Mouse (Mus musculus): ENCODE measurements around the gene Creb3l4.
"Not testable (repeated sequence)": the region's sequence is repeated elsewhere in the genome, so short reads cannot be mapped to it uniquely, and the experiment has no call there.

Gene Creb3l4

DNA sequence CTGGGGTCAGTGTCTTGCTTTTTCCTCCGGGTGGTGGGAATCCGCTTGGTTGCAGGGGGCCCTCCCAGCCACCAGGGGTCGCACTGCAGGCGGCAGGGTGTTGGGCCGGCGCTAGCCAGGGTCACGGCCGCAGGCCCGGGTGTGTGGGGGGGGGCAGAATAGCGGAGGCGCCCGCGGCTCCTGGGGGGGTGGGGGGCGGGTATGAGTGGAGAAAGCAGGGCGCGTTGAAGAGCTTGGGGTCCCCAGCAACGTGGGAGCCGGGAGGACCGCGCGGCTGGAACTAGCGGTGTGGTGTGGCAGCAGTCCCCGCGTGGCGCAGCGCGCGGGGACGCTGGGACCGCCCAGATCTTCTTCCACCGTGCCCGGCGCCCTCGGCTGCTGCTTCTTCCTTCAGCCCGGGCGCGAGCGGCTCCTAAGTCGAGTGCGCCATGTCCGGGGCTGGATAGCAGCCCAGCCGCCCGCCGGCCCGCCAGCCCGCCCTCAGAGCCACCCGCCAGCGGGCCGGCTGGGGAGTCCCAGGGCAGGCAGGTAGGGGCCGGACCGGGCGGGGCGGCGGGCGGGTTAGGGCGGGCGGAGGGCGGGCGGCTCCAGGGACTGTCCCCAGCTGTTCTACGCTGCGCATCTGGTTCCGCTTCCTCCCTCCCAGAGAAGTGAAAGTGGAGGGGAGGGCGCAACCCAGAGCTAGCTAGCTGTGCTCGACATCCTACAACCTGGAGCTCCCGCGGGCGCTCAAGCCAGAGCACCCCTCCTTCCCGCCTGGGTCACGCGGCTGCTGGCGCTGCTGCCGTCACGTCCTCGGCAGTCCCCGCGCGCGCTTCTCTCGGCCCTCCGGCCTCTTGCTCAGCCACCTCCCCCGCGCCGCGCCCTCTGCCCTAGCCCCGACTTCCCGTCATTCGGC, 22.0 kb upstream of the Creb3l4 start, which contains the start of gene Dennd4b:
Gene Dennd4b, plus strand, starts transcription at position 152 of the 898 bp plus-strand sequence.
- DNase-seq (ENCODE audit: extremely low read depth, low read depth), result peak; percentile 81

DNA sequence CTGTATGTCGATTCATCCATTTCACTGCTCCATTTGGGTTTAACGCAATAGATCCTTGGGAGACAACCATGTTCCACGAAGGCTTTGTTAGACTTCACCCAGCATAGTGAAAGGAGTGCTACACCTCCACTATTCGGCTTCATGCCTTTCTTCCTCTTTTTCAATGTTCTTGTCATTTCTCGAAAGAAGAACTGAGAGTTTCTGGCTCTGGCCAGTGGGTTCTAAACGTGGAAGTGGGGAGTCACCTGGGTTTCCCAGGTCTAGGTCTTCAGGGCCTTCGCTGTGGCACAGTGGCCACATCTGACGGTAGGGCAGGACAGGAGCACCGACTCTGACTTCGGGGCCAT, 21.3 kb upstream of the Creb3l4 start:
- peak; percentile 76 for DNase-seq (ENCODE audit: extremely low read depth, low read depth)

DNA sequence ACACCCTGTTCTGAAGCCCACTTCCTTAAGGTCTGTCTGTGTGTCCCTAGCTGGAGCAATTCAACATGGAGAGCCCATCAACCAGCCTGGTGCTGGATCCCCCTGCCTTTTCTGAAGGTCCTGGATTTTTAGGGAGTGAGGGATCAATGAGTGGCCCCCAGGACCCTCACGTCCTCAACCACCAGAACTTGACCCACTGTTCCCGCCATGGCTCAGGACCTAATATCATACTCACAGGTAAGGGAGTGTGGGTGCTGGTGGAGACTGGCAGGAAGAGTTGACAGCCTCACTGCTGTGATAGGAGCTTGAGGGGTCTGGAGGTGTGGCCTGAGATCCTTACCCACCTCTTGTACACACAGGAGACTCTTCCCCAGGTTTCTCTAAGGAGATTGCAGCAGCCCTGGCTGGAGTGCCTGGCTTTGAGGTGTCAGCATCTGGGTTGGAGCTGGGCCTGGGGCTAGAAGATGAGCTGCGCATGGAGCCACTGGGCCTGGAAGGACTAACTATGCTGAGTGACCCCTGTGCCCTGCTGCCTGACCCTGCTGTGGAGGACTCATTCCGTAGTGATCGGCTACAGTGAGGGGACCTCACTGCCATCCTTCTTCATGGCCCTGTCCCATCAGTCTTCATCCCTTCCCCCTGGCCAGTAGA, 19.9 kb upstream of the Creb3l4 start:
- no peak for DNase-seq (ENCODE audit: extremely low read depth, low read depth)

- DNase-seq (ENCODE audit: extremely low read depth, low read depth), result no peak
Measured at GRCm38 (mm10) chr3:90258521-90258920, 15.2 kb upstream of the Creb3l4 start.

GRCm38 (mm10) chr3:90256731-90257530, 13.6 kb upstream of the Creb3l4 start:
- no peak for DNase-seq (ENCODE audit: extremely low read depth, low read depth)

- DNase-seq (ENCODE audit: extremely low read depth, low read depth), result no peak
Measured at GRCm38 (mm10) chr3:90255784-90256353, 12.6 kb upstream of the Creb3l4 start.

DNA sequence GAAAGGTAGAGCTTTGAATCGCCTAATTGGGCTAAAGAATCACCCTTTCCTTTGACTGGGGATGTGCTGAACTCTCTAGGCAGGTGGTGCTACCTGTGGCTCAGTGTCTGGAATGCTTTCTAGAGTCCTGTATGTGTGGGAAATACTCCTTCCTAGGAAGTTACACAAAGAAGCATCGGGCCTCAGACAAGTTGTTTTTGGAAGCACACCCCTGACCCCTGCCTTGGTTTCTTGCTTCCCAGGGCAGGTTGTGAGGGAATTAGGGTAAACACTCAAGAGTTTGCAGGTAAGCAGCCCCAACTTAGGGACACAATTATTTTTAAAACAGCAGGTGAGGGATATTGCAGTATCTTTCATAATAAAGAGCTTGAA, 11.9 kb upstream of the Creb3l4 start:
- no peak for DNase-seq (ENCODE audit: extremely low read depth, low read depth)

DNA sequence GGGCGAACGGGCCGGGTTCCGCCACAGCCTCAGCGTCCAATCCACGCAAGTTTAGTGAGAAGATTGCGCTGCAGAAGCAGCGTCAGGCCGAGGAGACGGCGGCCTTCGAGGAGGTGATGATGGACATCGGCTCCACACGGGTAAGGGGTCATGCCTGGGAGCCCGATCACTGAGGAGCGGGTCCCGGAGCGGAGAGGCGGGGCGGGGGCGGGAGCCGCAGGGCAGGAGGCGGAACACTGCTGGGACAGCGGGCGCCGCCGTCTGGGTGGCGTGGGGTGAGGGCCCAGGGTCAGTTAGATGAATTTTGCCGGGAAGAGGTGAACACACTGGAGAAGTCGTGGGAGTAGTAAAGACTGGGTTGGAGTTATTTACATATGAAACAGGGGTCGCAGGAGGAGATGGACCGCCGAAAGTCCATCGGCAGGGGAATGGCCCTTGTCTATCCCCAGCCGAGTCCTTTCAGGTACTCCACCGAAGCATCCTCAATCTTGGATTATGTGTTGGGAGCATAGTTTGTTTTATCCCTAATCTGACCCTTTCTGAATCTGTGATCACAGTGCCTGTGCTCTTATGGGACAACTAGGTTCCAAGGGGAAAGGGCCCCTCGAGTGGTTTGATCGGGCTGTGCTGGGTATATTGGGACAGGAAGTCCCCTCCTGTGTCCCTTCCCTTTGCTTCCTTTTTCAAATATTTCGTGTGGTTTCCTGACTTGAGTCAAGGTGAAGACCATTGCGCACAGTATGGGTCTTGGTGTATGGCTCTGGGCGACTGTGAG, 11.3 kb upstream of the Creb3l4 start:
- DNase-seq (ENCODE audit: extremely low read depth, low read depth), result peak; percentile 56

- peak; percentile 96 for DNase-seq (ENCODE audit: extremely low read depth, low read depth)
Measured at GRCm38 (mm10) chr3:90253653-90254418, 10.5 kb upstream of the Creb3l4 start, which contains the start of gene Crtc2. Crtc2 (plus strand) TSS chr3:90254163.

GRCm38 (mm10) chr3:90253174-90253573, 9.9 kb upstream of the Creb3l4 start:
- DNase-seq (ENCODE audit: extremely low read depth, low read depth), result not testable (repeated sequence)

GRCm38 (mm10) chr3:90252659-90253058, 9.3 kb upstream of the Creb3l4 start:
- not testable (repeated sequence) for DNase-seq (ENCODE audit: extremely low read depth, low read depth)

GRCm38 (mm10) chr3:90251731-90252226, 8.5 kb upstream of the Creb3l4 start:
- DNase-seq (ENCODE audit: extremely low read depth, low read depth), result not testable (repeated sequence)

GRCm38 (mm10) chr3:90250791-90251190, 7.5 kb upstream of the Creb3l4 start:
- DNase-seq (ENCODE audit: extremely low read depth, low read depth), result no peak

- DNase-seq (ENCODE audit: extremely low read depth, low read depth), result no peak
Measured at GRCm38 (mm10) chr3:90248746-90249100, 5.4 kb upstream of the Creb3l4 start.

GRCm38 (mm10) chr3:90247960-90248745, 4.8 kb upstream of the Creb3l4 start, which contains the start of gene Slc39a1:
Slc39a1 (plus strand) TSS chr3:90248172.
- peak; percentile 92 for DNase-seq (ENCODE audit: extremely low read depth, low read depth)

GRCm38 (mm10) chr3:90247630-90247959, 4.3 kb upstream of the Creb3l4 start:
- DNase-seq (ENCODE audit: extremely low read depth, low read depth), result no peak

- no peak for DNase-seq (ENCODE audit: extremely low read depth, low read depth)
Measured at GRCm38 (mm10) chr3:90245406-90245805, 2.1 kb upstream of the Creb3l4 start.

GRCm38 (mm10) chr3:90241669-90242358, 1.5 kb downstream of the Creb3l4 start:
- no peak for DNase-seq (ENCODE audit: extremely low read depth, low read depth)

Data from MEL-GATA-1-ER (cell line).